Comparison of ENCODE assay signal across 18 mouse cellular contexts in genomic region chr12:111135953-111136352, GRCm38 (mm10). TPM values are rescaled to one million over a fixed set of nuclear protein-coding genes. Genes with fewer than 3 reads are reported as not detected.
"Had no signal": no experiment of that assay in that cellular context is flagged by ENCODE, and none has a peak within 500 bp of the region (broad histone marks: within the 10 kb centered on the region; RNA-seq: fewer than 3 reads in every experiment).

No protein-coding gene starts in this region.

- H3K4me2 ChIP-seq: liver, embryonic 11.5 days; liver, embryonic 15.5 days; midbrain, embryonic 13.5 days; neural tube, embryonic 12.5 days had no signal

- H3K4me3 ChIP-seq: left cerebral cortex, adult 2 months; liver, embryonic 15.5 days; midbrain, embryonic 13.5 days; neural tube, embryonic 12.5 days had no signal

- H3K27ac ChIP-seq: left cerebral cortex, adult 2 months; liver, embryonic 15.5 days; midbrain, embryonic 13.5 days; neural tube, embryonic 12.5 days; stomach, postnatal 0 days had no signal

- DNase-seq: kidney, postnatal 10 days; kidney, postnatal 4 days; lung, adult 2 months; lung, postnatal 36 days; thymus, postnatal 4 days had no signal

- H3K36me3 ChIP-seq: liver, embryonic 15.5 days; midbrain, embryonic 13.5 days; neural tube, embryonic 12.5 days had no signal

- H3K27me3 ChIP-seq: liver, embryonic 15.5 days; midbrain, embryonic 13.5 days; neural tube, embryonic 12.5 days had no signal

- H3K9me3 ChIP-seq: liver, embryonic 15.5 days; neural tube, embryonic 12.5 days had no signal

- H3K4me1 ChIP-seq: midbrain, embryonic 13.5 days; neural tube, embryonic 12.5 days had no signal

- ATAC-seq: lung, postnatal 0 days; midbrain, embryonic 13.5 days had no signal

- H3K9ac ChIP-seq: liver, embryonic 15.5 days; midbrain, embryonic 13.5 days; neural tube, embryonic 12.5 days had no signal

RNA-seq across cellular contexts. Expression of gene 4930595D18Rik, which starts 48.3 kb away (rescaled TPM):
- total RNA-seq: layer of hippocampus, postnatal 25 days; left cerebral cortex, adult 2 months; left cerebral cortex, postnatal 14 days; megakaryocyte progenitor cell, adult 5-6 weeks; neutrophil, adult 5-6 weeks had no signal
- polyA plus RNA-seq: kidney, embryonic 14.5 days; limb, embryonic 11.5 days; liver, embryonic 11.5 days; liver, embryonic 15.5 days; lung, adult 2 months; lung, postnatal 0 days; midbrain, embryonic 13.5 days; neural tube, embryonic 12.5 days; stomach, postnatal 0 days had no signal
